Mouse (Mus musculus) ovary, postnatal 36 days (tissue): ENCODE measurements around the gene Srrm1.
"Not testable (repeated sequence)": the region's sequence is repeated elsewhere in the genome, so short reads cannot be mapped to it uniquely, and the experiment has no call there.

Experiments
- DNase-seq: peaks from one replicate; pipeline ENCODE4 v3.0.0; 2022; ENCODE audit warnings: low spot score, mixed read lengths

The Srrm1 gene

DNA sequence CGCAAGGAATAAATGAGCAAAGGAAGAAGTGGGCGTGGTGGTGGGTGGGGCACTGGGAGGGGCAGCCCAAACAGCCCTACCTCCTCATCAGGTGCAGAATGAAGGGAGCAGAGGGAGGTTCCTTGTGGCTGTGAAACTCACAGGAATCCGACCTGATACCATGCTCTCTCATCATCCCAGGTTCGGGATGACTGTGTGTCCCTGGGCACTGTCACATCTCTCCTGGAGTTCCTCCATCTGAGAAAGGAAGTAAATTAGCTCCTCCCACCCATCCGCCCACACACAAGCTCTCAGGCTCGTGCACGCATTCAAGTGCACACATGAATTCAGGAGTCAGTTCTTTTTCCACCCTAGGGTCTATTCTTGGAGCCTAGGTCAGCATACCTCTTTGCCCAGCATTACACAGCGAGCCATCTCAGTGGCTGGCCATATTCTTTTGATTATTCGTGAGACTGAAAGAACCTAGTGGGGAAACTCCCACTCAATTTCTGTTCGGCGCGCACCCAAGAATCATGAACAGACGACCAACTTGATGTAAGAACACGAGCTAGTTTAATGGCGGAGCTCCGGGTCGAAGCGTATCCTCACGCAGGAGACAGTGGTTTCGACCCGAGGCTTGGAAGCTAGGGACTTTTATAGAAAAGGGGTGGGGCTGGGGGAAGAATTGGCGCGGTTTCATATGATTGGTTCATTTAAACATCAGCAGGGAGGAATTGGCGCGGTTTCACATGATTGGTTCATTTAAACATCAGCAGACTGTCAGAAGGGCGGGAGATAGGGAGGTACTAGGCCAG, 52.7 kb downstream of the Srrm1 start:
- no peak for DNase-seq

GRCm38 (mm10) chr4:135298680-135299079, 54.4 kb downstream of the Srrm1 start:
- DNase-seq, result no peak

DNA sequence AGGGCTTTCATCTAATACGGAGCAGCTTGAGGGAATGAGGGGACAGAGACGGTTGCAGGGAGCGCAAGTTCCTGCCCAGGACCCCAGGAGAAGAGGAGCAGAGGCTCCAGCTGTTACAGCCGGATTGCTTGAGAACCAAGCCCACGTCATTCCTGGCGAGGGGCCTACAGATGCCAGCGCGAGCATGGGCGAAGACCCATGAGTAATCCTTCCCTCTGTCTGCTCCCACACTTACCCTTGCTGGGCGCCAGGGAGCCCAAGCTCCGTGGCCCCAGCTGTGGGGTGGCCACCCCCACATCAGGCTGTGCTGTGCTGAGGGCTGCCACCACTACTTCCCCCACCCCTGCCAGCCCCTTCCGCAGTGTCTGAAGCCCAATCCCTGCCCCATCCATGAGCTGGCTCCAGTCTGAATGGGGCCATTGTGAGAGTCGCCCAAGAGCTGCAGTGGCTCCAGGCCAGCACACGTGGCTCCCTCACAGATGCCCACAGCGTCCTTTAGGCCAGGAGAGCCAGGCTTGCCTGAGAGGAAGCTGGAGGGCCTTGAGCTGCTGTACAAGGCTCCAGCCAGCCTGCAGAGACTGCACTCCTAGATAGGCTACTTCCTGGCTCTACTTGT, 55.1 kb downstream of the Srrm1 start:
- DNase-seq, result peak; percentile 25

DNA sequence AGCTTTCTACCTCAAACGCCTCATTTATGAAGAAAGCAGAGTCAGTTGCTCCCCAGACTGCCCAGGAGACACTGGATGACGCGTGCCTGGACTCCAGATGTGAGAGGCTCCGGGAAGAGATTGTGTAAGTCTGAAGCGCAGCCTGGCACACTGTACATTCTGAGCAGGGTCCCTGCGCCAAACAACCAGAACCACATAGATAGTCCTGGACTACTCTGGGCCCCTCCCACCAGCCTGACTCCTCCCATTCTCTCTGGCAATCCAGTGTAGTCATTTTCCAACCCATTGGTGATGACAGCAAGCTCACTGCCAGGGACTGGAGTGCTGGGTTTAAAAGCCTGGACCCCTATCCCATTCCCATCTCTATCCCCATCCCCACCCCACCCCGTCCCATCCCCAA, 56.0 kb downstream of the Srrm1 start:
- no peak for DNase-seq

DNA sequence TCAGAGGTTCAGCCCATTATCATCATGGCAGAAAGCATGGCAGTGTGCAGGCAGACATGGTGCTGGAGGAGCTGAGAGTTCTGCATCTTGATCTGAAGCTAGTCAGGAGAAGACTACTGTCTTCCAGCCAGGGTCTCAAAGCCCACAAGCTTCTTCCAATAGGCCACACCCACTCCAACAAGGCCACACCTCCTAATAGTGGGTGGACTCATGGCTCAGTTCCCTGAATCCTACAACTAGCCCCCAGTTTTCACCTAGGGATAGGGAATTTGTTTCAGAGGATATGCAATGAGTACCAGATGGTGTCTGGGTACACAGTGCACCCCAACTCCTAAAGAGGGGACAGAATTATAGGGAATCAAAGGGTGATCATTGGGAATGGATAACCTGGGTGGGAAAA, 56.6 kb downstream of the Srrm1 start:
- DNase-seq, result no peak

DNA sequence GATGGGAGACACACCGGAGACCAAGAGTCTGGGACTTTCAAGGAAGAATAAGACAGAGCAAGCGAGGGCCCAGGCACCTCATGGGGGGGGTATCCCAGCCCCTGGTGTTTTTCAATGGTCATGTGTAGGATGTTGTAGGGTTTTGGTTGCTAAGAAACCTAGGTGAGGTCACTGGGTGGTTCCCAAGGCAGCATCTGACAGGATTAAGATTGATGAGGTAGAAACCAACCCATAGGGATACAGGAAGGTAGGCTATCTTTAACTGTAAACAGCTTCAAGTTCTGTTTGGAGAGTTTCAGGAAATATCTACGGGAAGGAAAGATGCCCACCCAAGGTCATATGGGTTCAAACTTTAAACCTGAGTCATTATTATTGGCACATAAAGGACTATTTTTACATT, 59.3 kb downstream of the Srrm1 start:
- DNase-seq, result no peak

GRCm38 (mm10) chr4:135292477-135293089, 60.5 kb downstream of the Srrm1 start:
- peak; percentile 30 for DNase-seq

DNA sequence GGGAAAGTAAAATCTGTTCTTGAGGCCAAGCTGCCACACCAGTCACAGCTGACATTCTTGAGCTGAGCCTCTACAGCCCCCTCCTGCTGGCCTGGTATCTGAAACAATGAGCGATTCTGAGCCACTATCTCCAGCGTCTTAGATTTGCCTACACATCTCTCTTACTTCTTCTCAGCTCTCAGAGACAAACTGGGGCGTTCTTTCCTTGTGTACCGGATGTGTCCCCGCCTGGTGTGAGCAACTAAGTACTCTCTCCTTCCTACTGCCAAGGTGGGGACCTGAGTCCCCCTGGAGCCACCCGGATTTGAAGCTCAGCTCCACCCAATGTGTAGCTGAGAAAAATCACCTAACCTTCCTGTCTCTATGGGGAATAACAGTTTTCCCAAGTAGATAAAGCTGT, 61.3 kb downstream of the Srrm1 start:
- DNase-seq, result no peak

- no peak for DNase-seq
Measured at GRCm38 (mm10) chr4:135291199-135291598, 61.9 kb downstream of the Srrm1 start.

DNA sequence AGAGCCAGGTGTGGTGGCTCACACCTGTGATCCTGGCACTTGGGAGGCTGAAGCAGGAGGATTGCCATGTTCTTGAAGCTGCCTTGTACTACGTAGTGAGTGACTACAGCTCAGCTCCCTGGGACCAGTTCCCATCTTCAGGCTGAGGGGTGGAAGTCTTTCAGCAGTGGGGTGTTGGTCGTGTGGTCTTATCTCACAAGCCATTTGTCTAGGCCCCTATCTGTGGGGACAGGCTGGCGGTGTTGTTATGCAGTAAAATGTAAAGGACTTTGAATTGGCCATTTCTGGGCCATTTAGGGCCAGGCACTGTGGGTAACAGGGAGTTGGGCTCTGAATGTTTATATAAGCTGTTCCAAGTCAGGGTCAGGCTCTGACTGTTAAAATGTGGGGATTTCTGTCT, 65.1 kb downstream of the Srrm1 start:
- no peak for DNase-seq

GRCm38 (mm10) chr4:135286833-135287395, 66.2 kb downstream of the Srrm1 start:
- peak; percentile 32 for DNase-seq

GRCm38 (mm10) chr4:135286033-135286622, 67.0 kb downstream of the Srrm1 start:
- no peak for DNase-seq

DNA sequence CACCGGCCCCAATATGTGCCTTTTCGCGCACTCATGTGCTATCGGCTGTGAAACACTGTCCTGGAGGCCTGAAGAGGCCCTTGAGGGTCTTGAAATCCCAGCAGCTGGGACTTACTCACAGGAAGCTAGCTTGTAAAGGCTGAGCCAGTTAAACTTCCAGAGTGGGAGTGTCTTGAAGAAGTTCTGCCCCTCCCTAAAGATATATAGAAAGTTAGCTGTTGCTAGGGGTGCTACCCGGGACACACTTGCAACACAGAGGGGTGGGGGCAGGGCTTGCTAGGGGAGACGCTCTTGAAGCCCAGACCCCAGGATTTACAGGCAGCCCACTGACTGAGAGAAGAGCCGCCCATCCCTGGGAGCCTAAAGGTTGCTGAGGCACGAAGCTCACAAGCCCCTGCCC, 67.7 kb downstream of the Srrm1 start:
- no peak for DNase-seq

DNA sequence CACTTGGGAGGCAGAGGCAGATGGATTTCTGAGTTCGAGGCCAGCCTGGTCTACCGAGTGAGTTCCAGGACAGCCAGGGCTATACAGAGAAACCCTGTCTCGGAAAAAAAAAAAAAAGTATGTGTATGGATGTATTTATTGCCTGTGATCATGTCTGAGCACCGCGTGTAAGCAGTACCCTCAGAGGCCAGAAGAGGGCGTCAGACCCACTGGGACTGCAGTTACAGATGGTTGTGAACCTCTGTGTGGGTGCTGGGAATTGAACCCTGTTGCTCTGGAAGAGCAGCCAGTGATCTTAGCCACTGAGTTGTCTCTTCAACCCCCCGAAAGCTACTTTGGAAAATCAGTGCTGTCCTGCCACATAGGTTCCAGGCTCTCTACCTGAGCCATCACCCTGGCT, 69.2 kb downstream of the Srrm1 start:
- no peak for DNase-seq

DNA sequence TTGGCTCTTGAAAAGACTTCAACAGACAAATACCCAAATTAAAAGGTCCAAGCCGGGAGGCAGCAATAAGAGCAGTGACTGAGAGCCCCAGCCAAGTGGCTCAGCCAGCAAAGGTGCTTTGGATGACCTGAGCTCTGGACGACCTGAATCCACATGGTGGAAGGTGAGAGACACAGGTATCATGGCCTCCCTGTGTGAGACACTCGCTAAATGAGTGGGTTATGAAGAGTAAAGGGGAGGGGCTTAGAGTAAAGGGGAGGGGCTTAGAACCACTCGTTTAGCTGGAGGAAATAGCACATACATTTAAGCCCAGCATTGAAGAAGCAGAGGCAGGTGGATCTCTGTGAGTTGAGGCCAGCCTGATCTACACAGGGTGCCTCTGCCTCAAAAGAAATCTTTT, 69.7 kb downstream of the Srrm1 start:
- no peak for DNase-seq

GRCm38 (mm10) chr4:135282651-135283290, 70.3 kb downstream of the Srrm1 start:
- no peak for DNase-seq

GRCm38 (mm10) chr4:135280016-135280415, 73.1 kb downstream of the Srrm1 start:
- not testable (repeated sequence) for DNase-seq

- no peak for DNase-seq
Measured at GRCm38 (mm10) chr4:135276681-135277379, 76.3 kb downstream of the Srrm1 start.

DNA sequence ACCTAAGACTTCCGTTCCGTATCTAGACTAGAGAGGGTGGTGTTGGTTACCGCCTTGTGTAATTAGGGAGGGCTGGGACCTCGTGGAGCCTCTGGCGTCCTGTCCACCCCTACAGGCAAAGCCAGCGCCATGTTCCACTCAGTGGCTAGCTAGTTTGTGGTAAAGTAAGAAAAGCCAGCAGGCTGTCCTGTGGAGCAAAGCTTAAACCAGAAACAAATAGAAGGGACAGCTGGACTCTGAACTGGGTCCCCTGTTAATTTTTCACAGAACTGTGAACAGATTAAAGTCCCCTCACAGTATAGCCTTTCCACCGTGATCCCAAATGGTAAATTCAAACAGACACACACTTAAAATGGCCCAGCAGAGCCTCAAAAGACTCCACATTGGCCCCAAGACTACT, 78.4 kb downstream of the Srrm1 start:
- no peak for DNase-seq

DNA sequence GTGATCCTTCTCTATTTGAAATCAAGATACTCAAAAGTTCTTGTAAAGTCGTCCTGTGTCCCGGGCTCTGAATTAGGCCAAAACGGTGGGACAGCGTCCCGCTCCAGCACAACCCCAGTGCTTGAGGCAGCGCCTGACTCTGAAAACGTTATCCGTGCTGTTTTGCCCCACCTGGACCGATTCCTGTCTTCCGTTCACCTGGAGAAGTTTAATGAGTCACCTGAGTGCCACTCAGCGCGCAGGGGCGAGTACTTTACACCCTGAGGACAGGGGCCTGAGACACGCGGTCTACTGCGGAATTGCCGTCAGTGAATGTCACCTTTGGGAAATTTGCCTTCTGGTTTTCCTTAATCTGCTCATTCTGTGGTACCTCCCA, 79.8 kb downstream of the Srrm1 start:
- no peak for DNase-seq

DNA sequence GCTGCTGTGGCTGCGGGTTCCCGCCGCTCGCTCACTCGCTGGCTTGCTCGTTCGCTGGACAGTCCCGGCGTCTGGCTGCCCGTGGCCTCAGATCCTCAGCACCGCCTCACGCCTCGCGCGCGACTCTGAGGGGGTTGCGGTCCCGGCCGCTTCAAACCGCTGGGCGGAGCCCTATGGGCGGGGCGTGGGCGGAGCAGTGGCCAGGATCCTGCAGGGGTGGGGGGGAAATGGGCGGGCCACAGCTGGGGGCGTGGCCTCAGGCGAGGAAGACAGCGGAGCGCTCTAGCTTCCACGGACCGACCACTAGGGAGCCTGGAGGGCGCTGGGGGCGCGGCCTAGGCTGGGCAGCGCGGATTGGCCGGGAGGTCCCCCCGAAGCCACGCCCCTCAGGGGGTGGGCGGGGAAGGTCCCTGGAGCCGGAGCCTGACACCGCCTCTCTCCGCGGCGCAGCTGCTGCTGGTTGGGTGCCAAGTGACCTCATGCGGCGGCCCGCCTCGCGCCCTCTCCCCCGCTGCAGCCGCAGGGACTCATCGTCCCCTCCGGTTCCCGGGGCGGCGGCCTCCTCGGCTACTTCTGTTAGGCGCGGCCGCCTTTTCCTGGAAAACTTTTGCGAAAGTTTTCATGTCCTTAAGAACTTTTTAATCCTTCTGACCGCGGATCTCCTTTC, 80.3 kb downstream of the Srrm1 start, which contains the start of gene Clic4:
Gene Clic4, minus strand, starts transcription at position 175 of the 667 bp plus-strand sequence.
- peak; percentile 100 for DNase-seq
